Mouse (Mus musculus): ENCODE measurements around the gene Erich4.

GRCm38 (mm10) chr7:25591226-25591625 lies 24.5 kb downstream of the Erich4 start:
- no peak for TF ChIP-seq POLR2A (IDR thresholded peaks at IDR 0.05; ENCODE audit: borderline replicate concordance, insufficient read depth, low read length)
- no peak for TF ChIP-seq CTCF (IDR thresholded peaks at IDR 0.05; ENCODE audit: borderline replicate concordance, insufficient read depth, low read depth, low read length)
